Mouse (Mus musculus) heart, postnatal 0 days (tissue): ENCODE results near the gene Cpsf2.

Experiments used
- CTCF ChIP-seq: IDR thresholded peaks from 2 replicates; pipeline ENCODE4 v1.5.1; 2016; ENCODE audit warnings: antibody characterized with exemption, control low read depth, low read depth
- EP300 ChIP-seq: IDR thresholded peaks from 2 replicates; pipeline ENCODE4 v1.6.1; 2016; ENCODE audit warnings: antibody characterized with exemption, low read depth

DNA sequence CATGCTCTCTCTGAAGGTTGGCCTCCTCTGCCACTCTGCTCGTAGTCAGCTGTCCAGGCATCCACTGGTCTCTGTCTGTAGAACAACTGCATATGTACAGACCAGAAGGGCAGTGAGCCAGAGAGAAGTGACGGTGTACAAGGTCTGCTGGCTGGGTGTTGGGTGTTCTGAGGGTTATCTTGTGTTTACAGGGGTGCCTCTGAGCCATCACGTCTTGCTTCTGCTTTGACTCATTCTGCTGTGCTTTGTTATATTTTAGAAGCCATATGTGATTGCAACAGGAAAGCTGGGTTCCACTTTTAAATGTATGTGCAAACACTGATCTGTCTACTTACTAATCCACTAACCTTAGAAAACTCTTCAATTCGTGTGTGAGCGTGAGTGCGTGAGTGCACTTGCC is 11.9 kb downstream of the Cpsf2 start:
- TF ChIP-seq EP300 = no peak
- no peak for TF ChIP-seq CTCF
